Mouse (Mus musculus) olfactory bulb, adult 2 months (tissue): ENCODE results near the gene Zfp644. TPM values are rescaled to one million over a fixed set of nuclear protein-coding genes. Genes with fewer than 3 reads are reported as not detected.

Source experiments
- H3K27ac ChIP-seq: fragments of 200-500 bp; 2 replicates; pipeline ENCODE4 v1.5.1; 2012; ENCODE audit warnings: low read depth, low read length; ENCODE audit not compliant: insufficient read depth
- H3K4me1 ChIP-seq: fragments of 200-500 bp; 2 replicates; pipeline ENCODE4 v1.6.1; 2012; ENCODE audit warnings: low read length; ENCODE audit not compliant: control insufficient read depth, insufficient read depth
- H3K4me3 ChIP-seq: fragments of 200-500 bp; 2 replicates; pipeline ENCODE4 v1.5.1; 2012; ENCODE audit warnings: mild to moderate bottlenecking, low read depth, low read length, moderate library complexity; ENCODE audit not compliant: insufficient read depth
- CTCF ChIP-seq: fragments of 200-500 bp; IDR thresholded peaks from 2 replicates; pipeline ENCODE4 v1.5.1; 2012; ENCODE audit warnings: low read depth, mild to moderate bottlenecking, low read length, moderate library complexity; ENCODE audit not compliant: insufficient read depth
- POLR2A ChIP-seq: fragments of 200-500 bp; IDR thresholded peaks from 2 replicates; pipeline ENCODE4 v1.6.1; 2012; ENCODE audit warnings: mild to moderate bottlenecking, low read depth, low read length, moderate library complexity; ENCODE audit not compliant: insufficient read depth
- WGBS: fragments of 180-500 bp; shearing (Covaris S2); methylation state at CpG from one replicate; pipeline ENCODE4 v1.1.7; 2018; 5-methylcytosine and 5-hydroxymethylcytosine counted together
- polyA plus RNA-seq: library from polyadenylated mRNA; stranded (reverse); fragments of >200 nt; gene quantifications from 2 replicates; pipeline ENCODE4 v1.2.4, GENCODE M21; 2012; ENCODE audit warnings: low replicate concordance; ENCODE audit not compliant: missing spikeins, insufficient read depth, insufficient read length

The Zfp644 gene
- 306 TPM in 1 of 2 replicates, not detected in the other for polyA plus RNA-seq

DNA sequence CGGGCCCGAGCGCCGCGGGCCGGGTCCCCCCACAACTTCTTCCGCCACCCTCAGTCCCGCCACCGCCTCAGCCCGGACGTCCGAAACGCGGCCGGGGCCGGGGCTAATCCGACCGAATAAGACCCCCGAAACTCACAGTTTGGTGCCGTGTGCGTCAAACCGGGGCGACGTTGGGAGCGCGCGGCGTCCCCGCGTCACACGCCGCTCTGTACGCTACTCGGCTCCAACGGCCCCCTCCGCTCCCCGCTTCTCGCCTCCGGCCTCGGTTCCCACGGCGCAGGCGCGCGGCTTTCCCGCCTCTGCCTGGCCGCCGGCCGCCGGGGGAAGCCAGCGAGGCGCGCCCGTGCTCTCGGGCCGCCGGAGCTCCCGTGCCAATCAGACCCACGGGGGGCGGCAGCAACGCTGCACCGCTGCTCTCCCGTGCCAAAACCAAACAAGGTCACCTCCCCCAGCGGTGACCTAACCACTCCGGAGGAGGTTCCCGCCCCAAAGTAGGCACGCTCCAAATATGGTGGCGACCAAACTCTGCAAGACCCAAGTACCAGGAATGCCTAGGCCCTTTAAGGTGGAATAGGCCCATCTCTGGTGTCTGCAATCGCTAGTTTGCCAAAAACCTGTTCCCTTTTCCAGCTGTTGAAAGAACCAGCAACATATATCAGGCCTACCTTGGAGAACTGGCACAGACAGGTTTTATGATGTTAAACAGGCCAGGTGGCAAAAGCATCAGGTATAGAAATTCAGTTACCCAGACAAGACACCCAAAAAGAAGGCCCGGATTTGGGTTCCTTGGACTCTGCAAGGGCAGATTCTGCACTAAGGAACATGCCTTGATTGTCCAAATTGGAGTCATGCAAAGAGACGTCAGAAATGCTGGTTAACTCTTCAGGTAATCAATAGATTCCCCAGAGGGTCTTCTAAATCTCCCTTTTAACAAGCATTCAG lies at the start of gene Zfp644:
Zfp644 (minus strand) TSS at position 892 of the 942 bp plus-strand sequence.
- H3K4me1 ChIP-seq, result peaks cover 3% of the 10 kb centered on the region; the same call in 1 of the 2 replicates
- 2% methylated on average over 71 of the region's 71 CpGs for WGBS
- TF ChIP-seq CTCF, result no peak
- peak; percentile 89 for TF ChIP-seq POLR2A
- H3K27ac ChIP-seq, result peak within 1 kb of the TSS; percentile 98
- peak within 1 kb of the TSS; percentile 70 for H3K4me3 ChIP-seq

DNA sequence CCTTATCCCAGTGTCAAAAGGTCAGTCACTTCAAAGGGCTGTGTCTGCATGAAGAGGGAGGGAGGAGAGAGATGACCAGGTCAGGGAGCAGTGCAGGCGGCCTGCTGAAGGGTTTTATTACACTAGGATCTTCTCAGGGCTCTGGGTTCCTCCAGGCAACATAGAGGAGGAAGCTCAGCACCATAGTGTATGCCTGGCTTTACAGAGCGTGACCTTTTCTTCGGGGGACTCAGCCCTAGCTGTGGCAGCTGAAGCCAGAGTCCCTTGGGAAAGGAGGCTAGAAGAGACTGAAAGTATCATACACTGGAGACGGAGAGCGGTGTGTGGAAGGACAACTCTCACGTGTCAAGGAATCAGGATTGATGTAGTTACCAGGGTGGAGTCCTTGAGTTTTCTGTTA lies 42.6 kb upstream of the Zfp644 start:
- no peak for TF ChIP-seq POLR2A
- no peak for TF ChIP-seq CTCF

DNA sequence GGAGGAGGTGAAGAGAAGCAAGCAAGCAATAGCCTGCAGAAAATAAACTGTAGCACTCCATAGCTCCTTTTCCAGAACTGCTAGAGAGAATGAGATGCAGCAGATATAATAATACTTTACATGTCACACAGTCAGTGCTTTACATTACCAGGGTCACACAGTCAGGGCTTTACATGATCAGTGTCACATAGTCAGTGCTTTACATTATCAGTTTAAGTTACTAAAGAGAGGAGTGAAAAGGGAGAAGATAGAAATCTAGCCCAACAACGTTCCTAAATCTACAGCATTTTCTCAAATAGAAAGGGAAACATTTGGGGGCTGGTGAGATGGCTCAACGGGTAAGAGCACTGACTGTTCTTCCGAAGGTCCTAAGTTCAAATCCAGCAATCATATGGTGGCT lies 26.4 kb upstream of the Zfp644 start:
- no peak overlapping the region for H3K4me3 ChIP-seq
- no peaks in the 10 kb centered on the region for H3K4me1 ChIP-seq
- H3K27ac ChIP-seq, result no peak overlapping the region
- 92% methylated on average over 3 of the region's 3 CpGs for WGBS
- TF ChIP-seq POLR2A (no peak), CTCF (no peak)

More for the DNA sequence above, 42.6 kb upstream of the Zfp644 start:
- 81% methylated on average over 6 of the region's 6 CpGs for WGBS
- Histone ChIP-seq H3K27ac (no peak overlapping the region), H3K4me3 (no peak overlapping the region), H3K4me1 (no peaks in the 10 kb centered on the region)

DNA sequence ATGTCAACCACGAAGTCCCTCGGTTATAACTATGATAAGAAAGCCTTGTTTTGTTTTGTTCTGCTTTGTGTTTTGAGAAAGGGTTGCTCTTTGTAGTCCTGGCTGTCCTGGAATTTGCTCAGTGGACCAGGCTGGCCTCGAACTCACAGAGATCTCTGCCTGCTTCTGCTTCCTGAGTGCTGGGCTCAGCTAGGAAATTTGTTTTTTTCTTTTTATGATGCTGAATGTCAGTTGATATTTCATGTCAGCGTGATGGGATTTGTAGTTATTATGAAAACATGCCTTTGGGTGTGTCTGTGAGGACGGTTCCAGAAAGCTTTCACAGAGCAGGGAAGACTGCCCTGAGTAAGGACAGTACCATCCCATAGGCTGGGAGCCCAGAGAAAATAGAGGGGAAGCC lies 25.7 kb upstream of the Zfp644 start:
- no peaks in the 10 kb centered on the region for H3K4me1 ChIP-seq
- no peak overlapping the region for H3K27ac ChIP-seq
- WGBS, result 79% methylated on average over 5 of the region's 5 CpGs
- H3K4me3 ChIP-seq, result no peak overlapping the region
- TF ChIP-seq POLR2A, result no peak
- TF ChIP-seq CTCF, result no peak

DNA sequence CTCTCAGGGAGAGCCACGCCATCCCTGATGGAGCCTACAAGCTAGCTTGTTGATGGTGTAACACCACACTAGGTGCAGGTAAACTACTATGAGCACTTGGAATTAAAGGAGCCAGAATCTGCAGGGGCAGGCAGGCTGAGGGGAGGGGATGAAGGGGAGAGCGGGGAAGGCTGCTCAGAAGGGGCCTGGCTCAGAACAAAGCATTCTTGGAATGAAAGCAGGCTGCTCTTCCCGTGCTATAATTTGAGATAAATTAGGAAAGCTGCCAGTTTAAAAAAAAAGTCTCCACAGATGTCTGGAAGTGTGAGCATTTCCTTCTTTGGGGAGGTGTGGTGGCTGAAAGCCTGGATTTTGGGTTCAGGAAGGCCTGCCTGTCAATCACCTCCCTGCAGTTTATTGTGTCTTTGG lies 14.8 kb upstream of the Zfp644 start:
- Histone ChIP-seq H3K4me3 (no peak overlapping the region), H3K27ac (no peak overlapping the region), H3K4me1 (peaks cover 11% of the 10 kb centered on the region)
- 26% methylated on average over 3 of the region's 3 CpGs for WGBS
- TF ChIP-seq POLR2A (no peak), CTCF (no peak)

DNA sequence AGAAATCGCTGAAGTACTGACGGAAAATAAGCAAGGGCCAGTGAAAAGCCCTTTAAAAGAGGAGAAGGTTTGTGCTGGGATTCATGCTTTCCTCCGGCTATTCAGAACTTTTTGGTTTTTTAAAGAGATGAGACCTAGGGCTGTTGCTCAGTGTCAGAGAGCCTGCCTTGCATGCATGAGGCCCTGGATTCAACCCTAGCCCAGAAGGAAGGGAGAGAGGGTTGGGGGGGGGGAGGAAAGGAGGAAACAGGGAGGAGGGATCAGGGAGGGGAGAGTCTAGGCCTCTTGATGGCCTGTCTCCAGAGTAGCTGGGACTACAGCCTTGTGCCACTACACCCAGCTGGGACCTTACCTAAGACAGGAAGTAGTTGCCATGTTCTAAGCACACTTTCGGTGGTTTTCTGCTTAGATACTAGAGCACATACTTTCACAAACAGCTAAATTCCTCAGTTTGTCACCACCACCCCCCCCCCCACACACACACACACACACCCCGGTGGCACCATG lies 14.2 kb upstream of the Zfp644 start:
- 72% methylated on average over 5 of the region's 5 CpGs for WGBS
- Histone ChIP-seq H3K4me1 (peaks cover 11% of the 10 kb centered on the region), H3K27ac (no peak overlapping the region), H3K4me3 (no peak overlapping the region)
- no peak for TF ChIP-seq CTCF

DNA sequence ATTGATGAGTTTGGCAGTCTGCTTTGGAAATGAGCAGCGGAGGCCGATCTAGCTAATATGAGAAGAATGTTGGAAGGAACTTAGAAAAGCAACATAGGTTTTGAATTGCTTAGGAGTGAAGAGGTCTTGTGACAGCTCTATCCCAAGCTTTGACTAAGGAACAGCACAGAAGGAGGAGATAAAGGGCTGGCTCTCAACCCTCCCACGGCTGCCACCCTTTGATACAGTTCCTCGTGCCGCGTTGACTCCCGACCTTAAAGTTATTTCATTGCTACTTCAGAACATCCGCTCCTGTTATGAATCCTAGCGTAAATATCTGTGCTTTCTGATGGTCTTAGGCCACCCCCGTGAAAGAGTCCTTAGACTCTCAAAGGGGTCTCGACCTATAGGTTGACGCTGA lies 13.5 kb upstream of the Zfp644 start:
- H3K4me3 ChIP-seq, result no peak overlapping the region
- no peak overlapping the region for H3K27ac ChIP-seq
- WGBS, result 75% methylated on average over 12 of the region's 12 CpGs
- TF ChIP-seq POLR2A (no peak), CTCF (no peak)
- peaks cover 11% of the 10 kb centered on the region for H3K4me1 ChIP-seq

DNA sequence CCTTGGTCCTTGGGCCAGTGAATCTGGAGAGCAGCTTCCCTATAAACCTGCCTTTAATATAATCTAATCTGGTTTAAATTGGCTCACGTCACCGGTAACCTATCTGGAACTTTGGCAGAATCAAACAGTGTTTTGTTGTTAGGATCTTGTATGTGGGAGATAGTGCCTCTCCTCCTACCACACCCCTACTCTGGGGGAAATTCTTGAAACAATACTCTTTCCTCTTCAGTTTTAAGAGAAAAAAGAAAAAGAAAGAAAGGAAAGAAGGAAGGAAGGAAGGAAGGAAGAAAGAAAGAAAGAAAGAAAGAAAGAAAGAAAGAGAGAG lies 13.0 kb upstream of the Zfp644 start:
- Histone ChIP-seq H3K27ac (no peak overlapping the region), H3K4me1 (peaks cover 11% of the 10 kb centered on the region), H3K4me3 (no peak overlapping the region)
- TF ChIP-seq POLR2A (no peak), CTCF (no peak)
- WGBS, result 61% methylated on average over 2 of the region's 2 CpGs

DNA sequence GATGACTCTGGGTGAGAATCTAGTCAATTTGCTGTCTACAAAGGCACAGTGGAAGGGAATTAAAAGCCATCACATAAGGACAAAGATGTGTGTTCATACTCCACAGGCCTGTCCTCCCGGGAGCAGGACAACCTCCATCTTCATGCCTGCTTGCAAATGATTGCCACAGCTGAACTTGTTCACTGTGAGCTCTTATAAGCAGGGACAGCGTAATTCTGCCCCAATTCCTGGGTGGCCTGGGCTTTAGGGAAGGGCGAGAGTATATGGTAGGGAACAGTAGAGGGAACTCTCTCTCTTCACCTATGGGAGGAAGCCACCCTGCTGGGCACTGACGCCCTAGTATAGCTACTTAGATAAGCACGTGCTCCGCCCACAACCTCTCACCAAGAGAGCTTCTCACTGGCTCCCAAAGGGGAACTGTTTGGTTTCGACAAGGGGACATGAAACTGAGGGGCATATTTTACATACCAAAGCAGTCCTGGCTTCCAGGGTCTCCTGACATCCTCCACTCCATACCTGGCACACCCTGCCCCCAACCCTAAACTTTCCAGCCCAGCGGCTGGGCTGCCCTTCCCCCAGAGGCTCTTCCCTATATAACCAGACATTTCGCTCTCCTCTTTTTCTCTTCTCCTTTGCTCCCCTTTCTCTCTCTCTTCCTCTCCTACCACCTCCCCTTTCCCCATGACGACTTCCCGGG lies 12.4 kb upstream of the Zfp644 start:
- H3K27ac ChIP-seq, result no peak overlapping the region
- TF ChIP-seq POLR2A, result no peak
- no peak for TF ChIP-seq CTCF
- H3K4me1 ChIP-seq, result peaks cover 11% of the 10 kb centered on the region
- WGBS, result 67% methylated on average over 11 of the region's 11 CpGs
- H3K4me3 ChIP-seq, result no peak overlapping the region
